Mouse (Mus musculus): ENCODE data around the gene Cdhr3. TPM values are rescaled to one million over a fixed set of nuclear protein-coding genes. Genes with fewer than 3 reads are reported as not detected.

Cdhr3 gene
- total and polyA plus RNA-seq, 3 experiments, result 0.09 to 1.3 TPM; not detected in 1

DNA sequence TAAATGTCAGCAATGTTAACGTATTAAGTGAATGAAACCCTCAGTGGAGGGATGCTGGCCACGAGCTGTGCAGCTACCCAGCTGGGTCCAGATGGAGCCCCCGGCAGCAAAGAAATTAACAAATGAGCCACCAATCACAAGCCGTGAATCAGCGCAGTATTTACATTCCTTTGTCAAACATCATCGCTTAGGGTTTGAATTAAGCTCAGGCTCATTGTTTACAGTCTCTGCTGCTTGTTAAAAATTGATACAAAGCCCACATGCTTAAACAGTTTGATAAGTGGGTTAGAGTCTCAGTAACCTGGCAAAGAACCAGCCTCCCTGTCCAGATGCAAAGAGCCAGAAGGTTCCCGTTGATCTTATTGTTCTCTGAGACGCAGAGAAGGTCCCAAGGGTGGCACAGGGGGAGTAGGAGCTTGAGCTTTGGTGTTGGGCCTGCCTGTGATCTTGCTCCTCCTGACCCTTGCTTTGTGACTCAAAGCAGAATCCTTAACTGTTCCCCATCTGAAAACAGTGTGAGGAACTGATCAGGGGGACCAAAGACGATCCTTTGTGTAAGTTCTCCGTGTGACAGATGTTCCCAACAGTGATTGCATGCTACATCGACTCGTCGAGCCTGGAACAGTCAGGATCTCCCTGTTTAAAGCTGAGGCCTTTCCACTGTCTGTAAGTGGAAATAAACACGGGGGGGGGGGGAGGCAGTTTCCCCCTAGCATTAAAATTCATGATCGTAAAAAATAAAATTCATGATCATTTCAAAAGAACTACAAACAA, 9.9 kb upstream of the Cdhr3 start:
- no peaks in the 10 kb centered on the region for H3K27me3 ChIP-seq (replicated peaks)
- in situ Hi-C loops (cut with MboI; ENCODE audit: low pct_ligation_motif_present, low pct_unique_long_range_greater_than_20kb, low sequenced_read_pairs) (loop anchor here (5.0 to 10.0 kb wide), 2 partner anchors 75 to 178 kb away; no protein-coding TSS in a partner anchor), dilution Hi-C loops (cut with MboI; ENCODE audit: extremely low pct_ligation_motif_present, extremely low pct_unique_long_range_greater_than_20kb, low sequenced_read_pairs) (no loop called here)
- no peak overlapping the region for H3K4me3 ChIP-seq (replicated peaks in 1 of 3; ENCODE audit: low read depth in 2 of 3, low read length in 2 of 3, poor library complexity in 1 of 3)
- no peak overlapping the region for H3K27ac ChIP-seq (ENCODE audit: insufficient read depth, low read depth)
- H3K9me3 ChIP-seq (replicated peaks; ENCODE audit: low read length), result peaks cover 3% of the 10 kb centered on the region
- no peaks in the 10 kb centered on the region for H3K79me2 ChIP-seq (replicated peaks; ENCODE audit: control insufficient read depth, extremely low read depth, insufficient read depth, poor library complexity, severe bottlenecking)
- no peak overlapping the region for H3K9ac ChIP-seq (ENCODE audit: insufficient read depth, low read depth)
- no peaks in the 10 kb centered on the region for H3K36me3 ChIP-seq (replicated peaks in 1 of 2; ENCODE audit: control insufficient read depth in 1 of 2, insufficient read depth in 1 of 2, low read length in 1 of 2)
- peaks cover 4 to 16% of the 10 kb centered on the region in 2 experiments; a peak in 2 of 4 replicates for H3K4me1 ChIP-seq (ENCODE audit: control insufficient read depth in 1 of 2, insufficient read depth in 2 of 2)
- TF ChIP-seq CHD1 (IDR thresholded peaks at IDR 0.05; ENCODE audit: low read depth, low read length) (no peak), ZC3H11A (IDR thresholded peaks at IDR 0.05; ENCODE audit: low read depth, low read length) (no peak), ZNF384 (IDR thresholded peaks at IDR 0.05; ENCODE audit: low read depth, low read length) (no peak), MAFK (IDR thresholded peaks at IDR 0.05; ENCODE audit: insufficient replicate concordance, low read length) (no peak), IRF4 (IDR thresholded peaks at IDR 0.05; ENCODE audit: low read depth, low read length) (no peak), JUN (IDR thresholded peaks at IDR 0.05; ENCODE audit: insufficient read depth, low read depth, low read length) (no peak), MAZ (IDR thresholded peaks at IDR 0.05; ENCODE audit: low read depth, low read length) (no peak), KAT2A (IDR thresholded peaks at IDR 0.05; ENCODE audit: insufficient replicate concordance, low read length) (no peak), TCF12 (IDR thresholded peaks at IDR 0.05; ENCODE audit: low read depth, low read length) (no peak), EP300 (IDR thresholded peaks at IDR 0.05; ENCODE audit: low read length) (no peak), PAX5 (IDR thresholded peaks at IDR 0.05; ENCODE audit: low read length) (no peak), TBP (conservative IDR thresholded peaks at IDR 0.05; ENCODE audit: low read depth, low read length) (no peak), USF1 (IDR thresholded peaks at IDR 0.05; ENCODE audit: low read depth, low read length) (no peak), CTCF (conservative IDR thresholded peaks at IDR 0.05 in 1 of 2, IDR thresholded peaks at IDR 0.05 in 1 of 2; ENCODE audit: low read depth in 2 of 2, low read length in 2 of 2) (no peak), HCFC1 (IDR thresholded peaks at IDR 0.05; ENCODE audit: low read depth, low read length) (no peak), UBTF (IDR thresholded peaks at IDR 0.05; ENCODE audit: low read depth, low read length) (no peak), NELFE (IDR thresholded peaks at IDR 0.05; ENCODE audit: low read depth, low read length) (no peak), BHLHE40 (IDR thresholded peaks at IDR 0.05; ENCODE audit: low read depth, low read length) (no peak)
- no peak overlapping the region for H3K4me2 ChIP-seq (ENCODE audit: insufficient read depth, low read depth, poor library complexity, severe bottlenecking)
- no peak for DNase-seq (ENCODE audit: extremely low read depth)

GRCm38 (mm10) chr12:33101627-33102026, 9.0 kb upstream of the Cdhr3 start:
- H3K4me1 ChIP-seq (ENCODE audit: control insufficient read depth in 1 of 2, insufficient read depth in 2 of 2), result peaks cover 4 to 25% of the 10 kb centered on the region in 2 experiments; a peak in 3 of 4 replicates
- no peak overlapping the region for H3K9ac ChIP-seq (ENCODE audit: insufficient read depth, low read depth)
- dilution Hi-C loops (cut with MboI; ENCODE audit: extremely low pct_ligation_motif_present, extremely low pct_unique_long_range_greater_than_20kb, low sequenced_read_pairs), result no loop called here
- no peak for TF ChIP-seq MAFK (IDR thresholded peaks at IDR 0.05; ENCODE audit: insufficient replicate concordance, low read length)
- TF ChIP-seq MAZ (IDR thresholded peaks at IDR 0.05; ENCODE audit: low read depth, low read length), result no peak
- no peak for TF ChIP-seq NRF1 (IDR thresholded peaks at IDR 0.05; ENCODE audit: low read depth, low read length)
- no peak for TF ChIP-seq EP300 (IDR thresholded peaks at IDR 0.05; ENCODE audit: low read length)
- no peak for TF ChIP-seq POLR2A (IDR thresholded peaks at IDR 0.05; ENCODE audit: low read depth, low read length)
- TF ChIP-seq RCOR1 (conservative IDR thresholded peaks at IDR 0.05; ENCODE audit: low read depth, low read length), result no peak
- TF ChIP-seq GABPA (IDR thresholded peaks at IDR 0.05; ENCODE audit: insufficient replicate concordance, low read depth, low read length), result no peak
- TF ChIP-seq JUN (IDR thresholded peaks at IDR 0.05; ENCODE audit: insufficient read depth, low read depth, low read length), result no peak
- no peak for TF ChIP-seq NELFE (IDR thresholded peaks at IDR 0.05; ENCODE audit: low read depth, low read length)
- TF ChIP-seq MXI1 (IDR thresholded peaks at IDR 0.05; ENCODE audit: low read depth, low read length), result no peak
- TF ChIP-seq SIN3A (IDR thresholded peaks at IDR 0.05; ENCODE audit: low read length), result no peak
- TF ChIP-seq KAT2A (IDR thresholded peaks at IDR 0.05; ENCODE audit: insufficient replicate concordance, low read length), result no peak
- no peak for TF ChIP-seq CHD2 (IDR thresholded peaks at IDR 0.05; ENCODE audit: low read length)
- TF ChIP-seq UBTF (IDR thresholded peaks at IDR 0.05; ENCODE audit: low read depth, low read length), result no peak
- no peak for TF ChIP-seq CTCF (conservative IDR thresholded peaks at IDR 0.05 in 1 of 2, IDR thresholded peaks at IDR 0.05 in 1 of 2; ENCODE audit: low read depth in 2 of 2, low read length in 2 of 2)
- H3K36me3 ChIP-seq (replicated peaks in 1 of 2; ENCODE audit: control insufficient read depth in 1 of 2, insufficient read depth in 1 of 2, low read length in 1 of 2), result no peaks in the 10 kb centered on the region
- in situ Hi-C loops (cut with MboI; ENCODE audit: low pct_ligation_motif_present, low pct_unique_long_range_greater_than_20kb, low sequenced_read_pairs), result loop anchor here (5.0 to 10.0 kb wide), 2 partner anchors 74 to 177 kb away; no protein-coding TSS in a partner anchor
- H3K4me2 ChIP-seq (ENCODE audit: insufficient read depth, low read depth, poor library complexity, severe bottlenecking), result no peak overlapping the region
- H3K79me2 ChIP-seq (replicated peaks; ENCODE audit: control insufficient read depth, extremely low read depth, insufficient read depth, poor library complexity, severe bottlenecking), result no peaks in the 10 kb centered on the region
- H3K27me3 ChIP-seq (replicated peaks), result no peaks in the 10 kb centered on the region
- no peak overlapping the region for H3K27ac ChIP-seq (ENCODE audit: insufficient read depth, low read depth)
- H3K9me3 ChIP-seq (replicated peaks; ENCODE audit: low read length), result peaks cover 3% of the 10 kb centered on the region
- no peak for DNase-seq (ENCODE audit: extremely low read depth)
- H3K4me3 ChIP-seq (replicated peaks in 1 of 3; ENCODE audit: low read depth in 2 of 3, low read length in 2 of 3, poor library complexity in 1 of 3), result no peak overlapping the region

Measured in CH12.LX (cell line).